Mouse (Mus musculus) spleen, postnatal 0 days (tissue): ENCODE results near the gene Gm10190. TPM values are rescaled to one million over a fixed set of nuclear protein-coding genes. Genes with fewer than 3 reads are reported as not detected.

Experiments
- polyA plus RNA-seq: library from polyadenylated mRNA; unstranded; fragments of >200 nt; fragmentation: Nextera tagmentation; extraction: Ambion mirVana; gene quantifications from 2 replicates; pipeline ENCODE4 v1.2.1, GENCODE M21; 2015

The Gm10190 gene
- 1.2 and 1.4 TPM in 2 replicates for polyA plus RNA-seq

GRCm38 (mm10) chr17:80372989-80373725 lies at the start of gene Gm10190:
TSS of gene Gm10190 (minus strand) at chr17:80373541.

Other genes starting within 250 kb of the Gm10190 start
- 4.1 and 6.1 TPM in 2 replicates for gene Galm, start 246.1 kb downstream of the Gm10190 start, polyA plus RNA-seq
- 345 and 353 TPM in 2 replicates for gene Srsf7, start 166.2 kb downstream of the Gm10190 start, polyA plus RNA-seq
- gene Ttc39d, start 166.1 kb downstream of the Gm10190 start, polyA plus RNA-seq, result 0.05 TPM in 2 replicates
- gene Gemin6, start 149.1 kb downstream of the Gm10190 start, polyA plus RNA-seq, result 38.2 and 39.0 TPM in 2 replicates
- gene Morn2, start 83.3 kb downstream of the Gm10190 start, polyA plus RNA-seq, result 7.7 and 10.4 TPM in 2 replicates
- 3.2 and 3.6 TPM in 2 replicates for gene Dhx57, start 83.1 kb downstream of the Gm10190 start, polyA plus RNA-seq
- gene Arhgef33, start 66.1 kb downstream of the Gm10190 start, polyA plus RNA-seq, result 0.81 and 1.0 TPM in 2 replicates
- 2.1 and 2.2 TPM in 2 replicates for gene Sos1, start 106.9 kb upstream of the Gm10190 start, polyA plus RNA-seq
- 0.12 and 0.20 TPM in 2 replicates for gene Cdkl4, start 204.3 kb upstream of the Gm10190 start, polyA plus RNA-seq